Mouse (Mus musculus) WW6 (cell line): Measurements from ENCODE around the gene Akap8l.

Experiments used
- DNase-seq: peaks from one replicate; pipeline ENCODE4 v3.0.0-alpha.2; 2013; ENCODE audit warnings: low read depth, low spot score

Akap8l gene

DNA sequence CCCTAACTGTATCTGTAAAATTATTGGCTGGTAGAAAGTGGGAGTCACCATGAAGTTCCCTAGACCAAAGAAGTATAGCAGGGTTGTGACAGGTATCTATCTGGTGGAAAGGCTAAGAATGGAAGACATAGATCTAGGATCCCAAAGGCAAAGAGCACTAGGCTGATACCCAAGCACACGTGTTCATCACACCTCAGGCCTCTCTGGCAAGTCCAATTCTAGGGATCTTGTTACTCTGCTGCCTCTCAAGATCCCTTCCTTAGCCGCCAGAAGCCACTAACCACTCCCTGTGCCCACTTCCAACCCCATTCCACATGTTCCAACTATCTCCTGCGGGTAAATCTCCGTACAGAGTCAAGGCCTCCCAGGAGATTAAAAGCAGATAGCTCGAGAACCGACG is 30.5 kb downstream of the Akap8l start:
- DNase-seq = no peak

GRCm38 (mm10) chr17:32317708-32318107 is 32.7 kb downstream of the Akap8l start:
- DNase-seq = no peak

GRCm38 (mm10) chr17:32317032-32317431 is 33.4 kb downstream of the Akap8l start:
- no peak for DNase-seq

GRCm38 (mm10) chr17:32315560-32315959 is 34.8 kb downstream of the Akap8l start:
- DNase-seq = no peak

- DNase-seq = no peak
Measured at GRCm38 (mm10) chr17:32313892-32314291, 36.5 kb downstream of the Akap8l start.

DNA sequence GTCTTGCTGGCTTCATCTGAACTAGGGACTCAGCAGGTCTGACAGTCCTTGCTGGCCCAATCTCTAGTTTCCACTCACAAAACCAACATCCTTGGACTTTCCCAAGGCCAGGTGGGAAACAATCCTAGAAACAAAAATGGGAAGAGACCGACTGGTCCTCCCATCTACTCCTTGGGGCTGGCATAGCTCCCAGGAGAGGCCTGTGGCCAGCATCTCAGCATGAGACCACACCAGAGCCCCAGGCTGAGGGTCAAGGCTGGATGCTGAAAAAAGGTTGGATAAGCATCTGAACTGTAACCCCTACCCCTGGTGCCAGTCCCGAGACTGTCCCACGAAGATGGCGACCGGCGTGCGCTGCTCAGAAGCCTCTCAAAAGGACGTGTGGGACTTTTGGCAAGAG is 37.6 kb downstream of the Akap8l start:
- no peak for DNase-seq

GRCm38 (mm10) chr17:32307963-32308362 is 42.4 kb downstream of the Akap8l start:
- no peak for DNase-seq

DNA sequence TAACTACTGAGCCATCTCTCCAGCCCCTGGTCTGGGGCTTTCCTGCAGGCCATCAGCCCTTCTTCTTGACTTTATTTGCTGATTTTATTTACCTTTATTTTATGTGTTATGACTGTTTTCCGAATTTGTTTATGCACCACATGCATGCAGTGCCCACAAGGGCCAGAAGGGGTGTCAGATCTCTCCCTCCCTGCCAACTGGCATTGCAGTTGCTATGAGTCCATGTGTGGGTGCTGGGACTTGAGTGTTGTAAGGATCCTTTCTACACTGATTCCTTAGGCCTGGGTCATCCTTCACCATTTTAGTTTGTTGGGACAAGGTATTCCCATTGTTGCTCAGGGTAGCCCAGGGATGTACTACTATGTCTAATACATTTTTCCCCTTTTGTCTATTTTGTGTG is 52.3 kb downstream of the Akap8l start:
- no peak for DNase-seq

GRCm38 (mm10) chr17:32295901-32296300 is 54.5 kb downstream of the Akap8l start:
- DNase-seq = peak; percentile 71

- DNase-seq = no peak
Measured at GRCm38 (mm10) chr17:32295160-32295559, 55.2 kb downstream of the Akap8l start.

- no peak for DNase-seq
Measured at GRCm38 (mm10) chr17:32285138-32285670, 65.2 kb downstream of the Akap8l start.

DNA sequence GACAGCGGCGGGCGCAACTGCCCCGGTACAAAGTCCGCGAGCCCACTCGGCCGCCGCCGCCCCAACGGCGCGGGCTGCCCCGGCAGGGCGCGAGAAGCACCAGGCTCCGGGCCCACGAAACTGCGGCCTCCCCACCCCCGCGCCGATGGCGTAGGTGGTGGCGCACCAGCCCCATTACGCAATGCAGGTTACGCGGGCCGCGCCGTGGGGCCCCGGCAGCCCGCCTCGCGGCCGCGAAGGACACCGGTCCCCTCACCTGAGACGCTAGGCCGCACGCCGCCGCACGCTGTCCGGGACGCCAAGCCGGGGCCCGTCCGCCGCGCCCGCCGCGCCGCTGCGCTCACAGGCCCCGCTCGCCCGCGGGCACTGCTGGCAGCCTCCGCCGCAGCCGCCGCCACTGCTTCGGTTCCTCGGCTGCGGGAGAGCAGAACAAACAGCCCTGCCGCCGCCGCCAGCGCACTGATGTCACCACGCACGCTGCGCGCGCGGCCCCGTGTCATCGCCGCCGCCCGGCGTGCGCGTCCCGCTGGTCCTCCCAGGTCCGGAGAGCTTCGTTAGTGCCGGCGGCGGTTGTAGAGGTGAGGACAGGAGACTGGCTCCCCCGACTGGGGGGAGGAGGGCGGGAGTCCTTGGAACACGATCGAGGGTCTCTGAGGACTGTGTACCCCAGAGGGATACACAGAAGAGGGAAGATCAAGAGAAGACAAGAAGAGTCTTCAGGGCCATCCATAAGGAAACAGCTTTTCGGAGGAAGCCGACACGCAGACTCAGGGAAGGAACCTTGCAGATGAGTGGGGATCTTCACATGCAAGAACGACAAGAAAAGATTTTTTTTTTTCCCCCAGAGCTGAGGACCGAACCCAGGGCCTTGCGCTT is 65.9 kb downstream of the Akap8l start, which contains the start of gene Brd4:
Gene Brd4 (minus strand): TSS at position 461 of the 876 bp plus-strand sequence.
- peak; percentile 75 for DNase-seq

GRCm38 (mm10) chr17:32283771-32284221 is 66.6 kb downstream of the Akap8l start:
- DNase-seq = no peak

DNA sequence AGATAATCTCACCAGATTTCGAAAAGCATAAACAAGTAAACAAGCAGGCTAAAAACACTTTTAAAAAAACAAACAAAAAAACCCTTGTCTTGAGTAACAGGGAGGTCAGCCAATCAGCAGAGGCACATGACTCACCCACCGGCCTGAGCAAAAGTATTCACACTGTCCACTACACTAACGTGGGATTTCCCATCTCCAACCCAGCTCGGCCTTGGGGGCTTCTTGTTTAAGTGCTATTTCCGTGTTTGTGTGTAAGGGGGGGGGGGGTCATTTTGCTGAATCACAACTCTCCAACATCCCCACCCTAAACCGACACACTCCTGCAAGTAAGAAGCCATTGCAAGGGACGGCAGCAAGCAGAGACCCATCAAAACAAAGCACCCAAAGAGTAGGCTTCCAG is 67.1 kb downstream of the Akap8l start:
- no peak for DNase-seq

GRCm38 (mm10) chr17:32281611-32282310 is 68.6 kb downstream of the Akap8l start:
- no peak for DNase-seq

GRCm38 (mm10) chr17:32281126-32281525 is 69.3 kb downstream of the Akap8l start:
- DNase-seq = no peak

DNA sequence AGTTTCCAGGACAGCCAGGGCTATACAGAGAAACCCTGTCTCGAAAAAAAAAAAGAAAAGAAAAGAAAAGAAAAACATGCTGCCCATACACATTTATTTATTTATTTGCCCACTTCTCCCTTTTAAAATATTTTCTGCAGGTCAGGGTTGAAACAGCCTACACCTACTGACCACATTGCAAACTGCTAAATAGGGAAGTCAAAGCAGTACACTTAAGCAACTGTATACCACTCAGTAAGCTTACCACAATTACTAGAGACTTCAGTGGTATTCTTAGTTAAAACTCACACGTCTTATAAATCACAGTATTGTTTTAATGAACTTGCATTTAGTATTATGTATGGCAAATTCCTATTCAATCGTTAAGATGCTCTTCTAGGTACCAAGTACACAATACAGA is 69.8 kb downstream of the Akap8l start:
- DNase-seq = no peak

DNA sequence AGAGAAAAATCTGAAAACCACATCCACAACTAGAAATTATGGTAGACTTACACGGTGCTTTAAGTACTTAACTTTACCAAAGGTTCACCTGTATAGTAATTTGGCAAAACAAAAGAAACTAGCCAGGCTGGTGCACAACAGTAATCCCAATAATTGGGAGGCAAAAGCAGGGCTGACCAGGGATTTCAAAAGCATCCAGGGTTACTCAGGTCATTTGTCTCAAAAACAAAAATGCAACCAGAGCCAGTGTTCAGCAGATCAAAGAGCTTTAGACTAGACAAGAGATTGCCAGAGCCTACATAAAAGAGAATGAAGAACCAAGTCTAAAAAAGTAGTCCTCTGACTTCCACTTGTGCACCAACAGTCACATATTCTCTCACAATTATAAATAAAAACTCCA is 73.2 kb downstream of the Akap8l start:
- DNase-seq = no peak

GRCm38 (mm10) chr17:32275568-32275967 is 74.8 kb downstream of the Akap8l start:
- no peak for DNase-seq
